Mouse (Mus musculus): ENCODE results near the gene Dock11.

GRCm38 (mm10) chrX:35879703-35880102 is 8.9 kb upstream of the Dock11 start:
- TF ChIP-seq POLR2A (IDR thresholded peaks at IDR 0.05; ENCODE audit: low read depth, low read length) (no peak), CTCF (IDR thresholded peaks at IDR 0.05; ENCODE audit: extremely low read depth, insufficient read length, insufficient replicate concordance, low read depth, low read length) (no peak)

Data from small intestine, adult 2 months (tissue).